ENCODE assay signal across 8 mouse cellular contexts in genomic region chr14:98167186-98168038, GRCm38 (mm10). TPM values are rescaled to one million over a fixed set of nuclear protein-coding genes. Genes with fewer than 3 reads are reported as not detected.
DNase-seq lines count a peak whose midpoint lies in the region; ATAC-seq lines count a peak whose summit lies in the region.

No protein-coding gene starts in this region.

- H3K9ac ChIP-seq in heart, embryonic 13.5 days = peak overlapping the region; percentile 89
- H3K9ac ChIP-seq in kidney, embryonic 16.5 days (replicated peaks; ENCODE audit: low read length) = peak overlapping the region; percentile 99

- H3K4me2 ChIP-seq in heart, embryonic 13.5 days = peak overlapping the region; percentile 89
- peak overlapping the region; percentile 69 for H3K4me2 ChIP-seq in kidney, embryonic 16.5 days (replicated peaks; ENCODE audit: low read depth, low read length)

- H3K4me1 ChIP-seq in heart, embryonic 13.5 days = peaks cover 6% of the 10 kb centered on the region; the same call in 1 of the 2 replicates
- H3K4me1 ChIP-seq in kidney, embryonic 16.5 days (ENCODE audit: insufficient read depth, low read length) = peaks cover 13% of the 10 kb centered on the region

- 0 out of 2 replicates have a peak, but pooled peaks have one; percentile 40 for ATAC-seq in heart, embryonic 13.5 days (ENCODE audit: extremely low read depth, insufficient number of reproducible peaks, low FRiP score, low TSS enrichment)
- peak; percentile 68 for ATAC-seq in kidney, embryonic 16.5 days (ENCODE audit: low FRiP score, low TSS enrichment)

- 1% methylated on average over 33 of the region's 33 CpGs for WGBS in heart, embryonic 13.5 days
- WGBS in kidney, embryonic 16.5 days = under 1% methylated on average over 33 of the region's 33 CpGs

- H3K27ac ChIP-seq in heart, embryonic 13.5 days (replicated peaks) = peak overlapping the region; percentile 84
- peak overlapping the region; percentile 91 for H3K27ac ChIP-seq in kidney, embryonic 16.5 days (ENCODE audit: low read length)

- H3K27me3 ChIP-seq in heart, embryonic 13.5 days (replicated peaks) = no peaks in the 10 kb centered on the region
- no peaks in the 10 kb centered on the region for H3K27me3 ChIP-seq in kidney, embryonic 16.5 days (ENCODE audit: insufficient read depth, low read length)

- no peaks in the 10 kb centered on the region for H3K9me3 ChIP-seq in heart, embryonic 13.5 days
- no peaks in the 10 kb centered on the region for H3K9me3 ChIP-seq in kidney, embryonic 16.5 days (ENCODE audit: low read length)

- peak; percentile 10 for DNase-seq in right cerebral cortex, adult 18-20 months
- no peak for DNase-seq in right cerebral cortex, postnatal 25 days
- DNase-seq in embryo, embryonic 9.5 days (ENCODE audit: extremely low spot score) = peak; percentile 75
- DNase-seq in lung, postnatal 25 days (ENCODE audit: low spot score) = peak; percentile 67
- DNase-seq in retina, postnatal 7 days (ENCODE audit: low read depth, low spot score) = peak; percentile 28
- DNase-seq in layer of hippocampus, adult 8-10 months (ENCODE audit: low spot score in 2 of 2) = no peak

- H3K4me3 ChIP-seq in heart, embryonic 13.5 days = peak overlapping the region; percentile 83
- peak overlapping the region; percentile 90 for H3K4me3 ChIP-seq in kidney, embryonic 16.5 days (ENCODE audit: low read length)

- H3K36me3 ChIP-seq in heart, embryonic 13.5 days = no peaks in the 10 kb centered on the region
- no peaks in the 10 kb centered on the region for H3K36me3 ChIP-seq in kidney, embryonic 16.5 days (ENCODE audit: insufficient read depth, low read length)

RNA-seq across cellular contexts. Expression of gene Dach1, which starts 2.2 kb away (rescaled TPM):
- polyA plus RNA-seq in heart, embryonic 13.5 days (2015; fragmentation: Nextera tagmentation; extraction: Ambion mirVana) = 1.8 TPM in 2 replicates
- 17.0 and 20.4 TPM in 2 replicates for polyA plus RNA-seq in kidney, embryonic 16.5 days (2015; fragmentation: Nextera tagmentation; extraction: Ambion mirVana)
- total RNA-seq in layer of hippocampus, adult 8-10 months (2022) = 1 to 10 TPM; 3.5 to 5.1 (median 4.6) TPM

Comparison
In these comparisons a context has a peak if more than half of its experiments do, and no peak if none do; other contexts are left out.
1. DNase-seq: peak in right cerebral cortex, adult 18-20 months (single experiment), embryo, embryonic 9.5 days (single experiment), lung, postnatal 25 days (single experiment) and retina, postnatal 7 days (single experiment); none in right cerebral cortex, postnatal 25 days (single experiment) and layer of hippocampus, adult 8-10 months (0 of 2).